Mouse (Mus musculus) lung, embryonic 15.5 days (tissue): ENCODE data around the gene Lrch1. TPM values are rescaled to one million over a fixed set of nuclear protein-coding genes. Genes with fewer than 3 reads are reported as not detected.

Source experiments
- ATAC-seq: fragments of 200-750 bp; cut with Nextera tagmentation; 2 replicates; pipeline ENCODE4 v1.8.0; 2017; ENCODE audit warnings: moderate number of reproducible peaks, borderline replicate concordance; ENCODE audit not compliant: low FRiP score, low TSS enrichment; ENCODE audit errors: extremely low read depth
- H3K27ac ChIP-seq: fragments of 300-500 bp; sonication (generic); 2 replicates; pipeline ENCODE4 v1.5.1; 2015; ENCODE audit warnings: moderate library complexity, mild to moderate bottlenecking, inconsistent platforms
- H3K27me3 ChIP-seq: fragments of 300-500 bp; sonication (generic); 2 replicates; pipeline ENCODE4 v1.6.1; 2015; ENCODE audit warnings: inconsistent platforms
- H3K36me3 ChIP-seq: fragments of 300-500 bp; sonication (generic); 2 replicates; pipeline ENCODE4 v1.6.1; 2015; ENCODE audit warnings: inconsistent platforms
- H3K4me1 ChIP-seq: fragments of 300-500 bp; sonication (generic); 2 replicates; pipeline ENCODE4 v1.6.1; 2015; ENCODE audit warnings: inconsistent platforms
- H3K4me2 ChIP-seq: fragments of 300-500 bp; sonication (generic); 2 replicates; pipeline ENCODE4 v1.6.1; 2015; ENCODE audit warnings: inconsistent platforms, mild to moderate bottlenecking, moderate library complexity
- H3K4me3 ChIP-seq: fragments of 300-500 bp; sonication (generic); 2 replicates; pipeline ENCODE4 v1.5.1; 2015; ENCODE audit warnings: mild to moderate bottlenecking, inconsistent platforms
- H3K9ac ChIP-seq: fragments of 300-500 bp; sonication (generic); 2 replicates; pipeline ENCODE4 v1.6.1; 2015; ENCODE audit warnings: inconsistent platforms
- H3K9me3 ChIP-seq: fragments of 300-500 bp; sonication (generic); 2 replicates; pipeline ENCODE4 v1.6.1; 2016; ENCODE audit warnings: inconsistent platforms
- WGBS: fragments of 180-500 bp; shearing (Covaris S2); methylation state at CpG from one replicate; pipeline ENCODE4 v1.1.7; 2015; 5-methylcytosine and 5-hydroxymethylcytosine counted together
- polyA plus RNA-seq: library from polyadenylated mRNA; unstranded; fragments of >200 nt; fragmentation: Nextera tagmentation; extraction: Ambion mirVana; gene quantifications from 2 replicates; pipeline ENCODE4 v1.2.1, GENCODE M21; 2015

Lrch1 gene
- polyA plus RNA-seq, 1 experiment from 2014 or later, result 19.9 TPM

DNA sequence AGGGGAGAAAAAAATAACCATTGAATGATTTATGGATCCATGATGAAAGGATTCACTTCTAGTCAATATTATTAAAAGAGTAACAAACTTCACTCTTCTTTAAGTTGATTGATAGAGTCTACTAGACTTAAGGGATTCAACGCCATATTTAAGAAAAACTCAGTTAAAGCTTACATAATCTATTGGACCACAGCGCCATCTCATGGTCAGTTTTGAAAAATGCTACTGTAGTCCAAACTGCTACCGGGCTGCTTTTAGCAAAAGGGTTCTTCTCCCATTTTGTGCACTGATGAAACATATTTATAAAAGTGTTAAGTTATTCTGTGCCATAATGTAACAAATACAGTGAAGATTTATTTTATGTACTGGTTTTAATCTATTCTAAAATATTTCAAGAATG lies 238.6 kb downstream of the Lrch1 start:
- Histone ChIP-seq H3K4me1 (no peaks in the 10 kb centered on the region), H3K27me3 (no peaks in the 10 kb centered on the region), H3K36me3 (no peaks in the 10 kb centered on the region), H3K27ac (no peak overlapping the region), H3K9me3 (no peaks in the 10 kb centered on the region), H3K4me3 (no peak overlapping the region), H3K4me2 (no peak overlapping the region), H3K9ac (no peak overlapping the region)
- 16% methylated on average over 3 of the region's 3 CpGs for WGBS
- no peak for ATAC-seq

Other genes with a start within 250 kb of the Lrch1 start
- gene Esd, start 215.6 kb downstream of the Lrch1 start, polyA plus RNA-seq, result 343 and 361 TPM in 2 replicates
- gene Rubcnl, start 68.2 kb upstream of the Lrch1 start, polyA plus RNA-seq, result 0.37 and 0.42 TPM in 2 replicates
- 0.06 TPM in 1 of 2 replicates, not detected in the other for gene Lrrc63, start 183.0 kb upstream of the Lrch1 start, polyA plus RNA-seq
- 53.4 and 62.6 TPM in 2 replicates for gene Lcp1, start 183.2 kb upstream of the Lrch1 start, polyA plus RNA-seq